Mouse (Mus musculus) liver, postnatal 0 days (tissue): Measurements from ENCODE around the gene Rhof. TPM values are rescaled to one million over a fixed set of nuclear protein-coding genes. Genes with fewer than 3 reads are reported as not detected.

Source experiments
- ATAC-seq: fragments of 200-750 bp; cut with Nextera tagmentation; 2 replicates; pipeline ENCODE4 v1.8.0; 2017; ENCODE audit warnings: mild to moderate bottlenecking, moderate library complexity
- DNase-seq: peaks from one replicate; pipeline ENCODE4 v3.0.0-alpha.2; 2016
- H3K27ac ChIP-seq: fragments of 300-500 bp; sonication (generic); 2 replicates; pipeline ENCODE4 v1.5.1; 2014; ENCODE audit warnings: antibody characterized with exemption, moderate library complexity, mild to moderate bottlenecking, low read depth
- H3K27me3 ChIP-seq: fragments of 300-500 bp; sonication (generic); 2 replicates; pipeline ENCODE4 v1.6.1; 2014; ENCODE audit warnings: low read length, control low read depth, mixed read lengths; ENCODE audit not compliant: insufficient read depth
- H3K36me3 ChIP-seq: fragments of 300-500 bp; sonication (generic); replicated peaks from 2 replicates; pipeline ENCODE4 v1.6.1; 2014; ENCODE audit warnings: mild to moderate bottlenecking, control low read depth, low read length, moderate library complexity, mixed read lengths; ENCODE audit not compliant: insufficient read depth
- H3K4me1 ChIP-seq: fragments of 300-500 bp; sonication (generic); 2 replicates; pipeline ENCODE4 v1.6.1; 2014; ENCODE audit warnings: antibody characterized with exemption, mild to moderate bottlenecking, control low read depth; ENCODE audit not compliant: insufficient read depth
- H3K4me2 ChIP-seq: fragments of 300-500 bp; sonication (generic); 2 replicates; pipeline ENCODE4 v1.6.1; 2014; ENCODE audit warnings: low read depth, mild to moderate bottlenecking, low read length, moderate library complexity, mixed read lengths
- H3K4me3 ChIP-seq: fragments of 300-500 bp; sonication (generic); 2 replicates; pipeline ENCODE4 v1.5.1; 2014; ENCODE audit warnings: low read depth, low read length
- H3K9ac ChIP-seq: fragments of 300-500 bp; sonication (generic); replicated peaks from 2 replicates; pipeline ENCODE4 v1.6.1; 2014; ENCODE audit warnings: mild to moderate bottlenecking, moderate library complexity
- H3K9me3 ChIP-seq: fragments of 300-500 bp; sonication (generic); 2 replicates; pipeline ENCODE4 v1.6.1; 2016; ENCODE audit warnings: mild to moderate bottlenecking, control low read depth, low read length, mixed read lengths
- CTCF ChIP-seq: sonication (generic); IDR thresholded peaks from 2 replicates; pipeline ENCODE4 v1.5.1; 2016; ENCODE audit warnings: antibody characterized with exemption, low read depth
- EP300 ChIP-seq: IDR thresholded peaks from 2 replicates; pipeline ENCODE4 v1.6.1; 2016; ENCODE audit warnings: antibody characterized with exemption, low read depth, mild to moderate bottlenecking
- WGBS: fragments of 180-500 bp; shearing (Covaris S2); extraction: QIAGEN DNeasy Blood & Tissue Kit; methylation state at CpG from one replicate; pipeline ENCODE4 v1.1.7; 2014; ENCODE audit not compliant: insufficient replicate concordance; 5-methylcytosine and 5-hydroxymethylcytosine counted together
- polyA plus RNA-seq: library from polyadenylated mRNA; unstranded; fragments of >200 nt; fragmentation: Nextera tagmentation; extraction: Ambion mirVana; gene quantifications from 2 replicates; pipeline ENCODE4 v1.2.1, GENCODE M21; 2015

Gene Rhof
- polyA plus RNA-seq, 1 experiment from 2014 or later: 2.1 TPM

DNA sequence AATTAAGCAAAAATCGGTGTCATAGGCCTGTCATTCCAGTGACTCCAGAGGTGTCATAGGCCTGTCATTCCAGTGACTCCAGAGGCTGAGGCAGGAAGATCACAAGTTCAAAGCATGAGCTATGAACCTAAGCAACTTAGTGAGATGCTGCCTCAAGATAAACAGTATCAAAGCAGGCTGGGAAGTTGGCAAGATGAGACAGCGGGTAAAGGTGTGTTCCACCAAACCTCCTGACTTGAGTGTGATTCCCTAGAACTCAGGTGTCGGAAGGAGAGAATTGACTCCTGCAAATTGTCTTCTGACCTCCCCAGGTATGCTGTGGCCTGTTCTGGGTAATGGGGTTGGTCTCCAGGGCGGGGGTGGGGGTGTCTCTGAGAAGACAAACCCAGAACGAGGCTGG is 36.8 kb upstream of the Rhof start, which contains the start of gene Psmd9:
Psmd9 (plus strand) TSS at position 130 of the 400 bp plus-strand sequence.
- Histone ChIP-seq H3K4me3 (no peak within 1 kb of the TSS), H3K27ac (peak within 1 kb of the TSS; percentile 55; the same call in 1 of the 2 replicates), H3K9me3 (no peaks in the 10 kb centered on the region), H3K27me3 (no peaks in the 10 kb centered on the region), H3K4me1 (peaks cover 3% of the 10 kb centered on the region), H3K9ac (no peak within 1 kb of the TSS), H3K36me3 (peaks cover 22% of the 10 kb centered on the region), H3K4me2 (no peak within 1 kb of the TSS)
- WGBS: 80% methylated on average over 5 of the region's 5 CpGs
- TF ChIP-seq EP300 (no peak), CTCF (no peak)
- DNase-seq: no peak
- no peak for ATAC-seq

DNA sequence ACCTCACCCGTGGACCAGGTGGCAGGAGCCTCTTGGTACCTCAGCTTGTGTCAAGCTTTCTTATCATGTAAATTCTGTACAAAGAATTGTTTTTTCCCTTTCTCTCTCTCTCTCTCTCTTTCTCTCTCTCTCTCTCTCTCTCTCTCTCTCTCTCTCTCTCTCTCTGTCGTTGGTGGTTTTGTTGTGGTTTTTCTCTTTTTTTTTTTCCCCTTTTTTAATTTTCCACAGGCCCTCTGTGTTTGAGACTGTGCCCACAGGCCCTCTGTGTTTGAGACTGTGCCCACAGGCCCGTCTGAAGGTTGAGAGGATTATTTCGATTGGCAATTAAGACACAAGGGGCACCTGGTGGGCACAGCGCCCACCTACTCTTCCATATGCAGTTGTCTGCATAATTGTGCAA is 35.1 kb upstream of the Rhof start:
- H3K36me3 ChIP-seq: peaks cover 37% of the 10 kb centered on the region
- 55% methylated on average over 5 of the region's 5 CpGs for WGBS
- no peak overlapping the region for H3K4me2 ChIP-seq
- no peak for ATAC-seq
- TF ChIP-seq CTCF (no peak), EP300 (no peak)
- H3K9me3 ChIP-seq: no peaks in the 10 kb centered on the region
- H3K27me3 ChIP-seq: no peaks in the 10 kb centered on the region
- peaks cover 3% of the 10 kb centered on the region; the same call in 1 of the 2 replicates for H3K4me1 ChIP-seq
- H3K9ac ChIP-seq: no peak overlapping the region
- DNase-seq: no peak
- H3K4me3 ChIP-seq: no peak overlapping the region
- no peak overlapping the region for H3K27ac ChIP-seq

- Histone ChIP-seq H3K4me2 (no peak overlapping the region), H3K4me1 (no peaks in the 10 kb centered on the region), H3K9me3 (no peaks in the 10 kb centered on the region), H3K27ac (no peak overlapping the region), H3K4me3 (no peak overlapping the region), H3K27me3 (no peaks in the 10 kb centered on the region), H3K36me3 (peaks cover 48% of the 10 kb centered on the region), H3K9ac (no peak overlapping the region)
- TF ChIP-seq EP300: no peak
- no peak for TF ChIP-seq CTCF
- no peak for ATAC-seq
- WGBS: 82% methylated on average over 10 of the region's 10 CpGs
- no peak for DNase-seq
These were observed 33.9 kb upstream of the Rhof start for GRCm38 (mm10) chr5:123166437-123166836.

DNA sequence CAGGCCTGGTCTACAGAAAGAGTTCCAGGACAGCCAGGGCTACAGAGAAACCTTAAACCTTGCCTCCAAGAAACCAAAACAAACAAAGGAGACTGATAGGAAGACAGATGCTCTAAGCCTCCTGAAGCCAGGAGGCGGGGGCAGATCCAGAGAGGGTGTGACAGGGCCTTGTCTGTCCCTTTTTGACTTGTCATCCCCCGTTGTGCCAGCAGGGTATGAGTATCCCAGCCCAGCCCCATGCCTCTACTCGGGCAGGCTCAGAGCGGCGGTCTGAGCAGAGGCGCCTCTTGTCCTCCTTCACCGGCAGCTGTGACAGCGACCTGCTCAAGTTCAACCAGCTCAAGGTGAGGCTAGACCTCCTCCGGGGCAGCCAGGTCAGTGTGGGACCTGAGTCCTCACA is 30.4 kb upstream of the Rhof start:
- H3K4me2 ChIP-seq: no peak overlapping the region
- TF ChIP-seq EP300 (no peak), CTCF (peak; percentile 14; the same call in 1 of the 2 replicates)
- H3K27me3 ChIP-seq: no peaks in the 10 kb centered on the region
- no peak overlapping the region for H3K27ac ChIP-seq
- ATAC-seq (0 out of 2 replicates have a peak, but pooled peaks have one; percentile 32), DNase-seq (no peak)
- no peak overlapping the region for H3K4me3 ChIP-seq
- no peaks in the 10 kb centered on the region for H3K4me1 ChIP-seq
- H3K36me3 ChIP-seq: peaks cover 82% of the 10 kb centered on the region
- 82% methylated on average over 9 of the region's 9 CpGs for WGBS
- H3K9ac ChIP-seq: no peak overlapping the region
- H3K9me3 ChIP-seq: no peaks in the 10 kb centered on the region

- Histone ChIP-seq H3K27ac (no peak overlapping the region), H3K4me1 (no peaks in the 10 kb centered on the region), H3K4me3 (no peak overlapping the region), H3K27me3 (no peaks in the 10 kb centered on the region), H3K36me3 (peaks cover 85% of the 10 kb centered on the region), H3K9me3 (no peaks in the 10 kb centered on the region), H3K4me2 (no peak overlapping the region), H3K9ac (no peak overlapping the region)
- TF ChIP-seq EP300 (no peak), CTCF (no peak)
- ATAC-seq (no peak), DNase-seq (no peak)
- 80% methylated on average over 14 of the region's 15 CpGs for WGBS
These were observed 27.8 kb upstream of the Rhof start for GRCm38 (mm10) chr5:123160341-123160740.

DNA sequence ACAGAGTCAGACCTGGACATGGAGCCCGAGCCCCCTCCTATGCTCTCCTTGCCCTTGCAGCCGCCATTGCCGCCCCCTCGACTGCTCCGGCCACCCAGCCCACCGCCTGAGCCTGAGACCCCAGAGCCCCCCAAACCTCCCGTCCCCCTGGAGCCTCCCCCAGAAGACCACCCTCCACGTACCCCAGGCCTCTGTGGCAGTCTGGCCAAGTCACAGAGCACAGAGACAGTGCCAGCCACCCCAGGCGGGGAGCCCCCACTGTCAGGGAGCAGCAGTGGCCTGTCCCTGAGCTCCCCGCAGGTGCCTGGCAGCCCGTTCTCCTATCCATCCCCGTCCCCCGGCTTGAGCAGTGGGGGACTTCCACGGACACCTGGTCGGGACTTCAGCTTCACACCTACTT is 27.4 kb upstream of the Rhof start:
- DNase-seq: no peak
- Histone ChIP-seq H3K9ac (no peak overlapping the region), H3K4me2 (no peak overlapping the region), H3K4me3 (no peak overlapping the region), H3K27me3 (no peaks in the 10 kb centered on the region), H3K9me3 (no peaks in the 10 kb centered on the region), H3K27ac (no peak overlapping the region), H3K36me3 (peaks cover 90% of the 10 kb centered on the region), H3K4me1 (no peaks in the 10 kb centered on the region)
- 92% methylated on average over 15 of the region's 15 CpGs for WGBS
- ATAC-seq: no peak
- TF ChIP-seq EP300 (no peak), CTCF (no peak)

GRCm38 (mm10) chr5:123159446-123159845 is 27.0 kb upstream of the Rhof start:
- DNase-seq: no peak
- Histone ChIP-seq H3K9ac (no peak overlapping the region), H3K27me3 (no peaks in the 10 kb centered on the region)

More at GRCm38 (mm10) chr5:123159446-123159845, 27.0 kb upstream of the Rhof start:
- no peak overlapping the region for H3K4me3 ChIP-seq
- ATAC-seq: no peak
- TF ChIP-seq EP300: no peak
- no peaks in the 10 kb centered on the region for H3K9me3 ChIP-seq
- peaks cover 91% of the 10 kb centered on the region for H3K36me3 ChIP-seq
- H3K4me1 ChIP-seq: no peaks in the 10 kb centered on the region
- 91% methylated on average over 4 of the region's 4 CpGs for WGBS
- no peak overlapping the region for H3K27ac ChIP-seq
- no peak overlapping the region for H3K4me2 ChIP-seq
